Comparison of ENCODE assay signal across 8 mouse cellular contexts in genomic region chr4:134246719-134247258, GRCm38 (mm10). TPM values are rescaled to one million over a fixed set of nuclear protein-coding genes. Genes with fewer than 3 reads are reported as not detected.
DNase-seq lines count a peak whose midpoint lies in the region; ATAC-seq lines count a peak whose summit lies in the region.

TSS of gene Gm30191 (plus strand) at chr4:134246935.

- peak; percentile 28 for DNase-seq in kidney, adult 18-20 months
- DNase-seq in kidney, postnatal 14 days: no peak
- no peak for DNase-seq in embryonic facial prominence, embryonic 10.5 days (ENCODE audit: low spot score)
- DNase-seq in right cerebral cortex, adult 18-20 months: no peak
- DNase-seq in layer of hippocampus, adult 11-12 months (ENCODE audit: low spot score): no peak
- DNase-seq in frontal cortex, postnatal 10 days (ENCODE audit: low spot score in 2 of 2): no peak

- H3K36me3 ChIP-seq in embryonic facial prominence, embryonic 10.5 days (replicated peaks): peaks cover 15% of the 10 kb centered on the region
- H3K36me3 ChIP-seq in hindbrain, embryonic 13.5 days: no peaks in the 10 kb centered on the region
- 0 out of 2 replicates have a peak, but pooled peaks cover 5% of the 10 kb centered on the region for H3K36me3 ChIP-seq in midbrain, embryonic 12.5 days

- H3K4me2 ChIP-seq in hindbrain, embryonic 13.5 days: peak within 1 kb of the TSS; percentile 96
- peak within 1 kb of the TSS; percentile 70 for H3K4me2 ChIP-seq in midbrain, embryonic 12.5 days (replicated peaks)

- 77% methylated on average over 7 of the region's 7 CpGs for whole genome bisulfite sequencing in embryonic facial prominence, embryonic 10.5 days
- WGBS in hindbrain, embryonic 13.5 days: 79% methylated on average over 7 of the region's 7 CpGs
- WGBS in midbrain, embryonic 12.5 days: 78% methylated on average over 7 of the region's 7 CpGs

- H3K9ac ChIP-seq in hindbrain, embryonic 13.5 days: peak within 1 kb of the TSS; percentile 90
- H3K9ac ChIP-seq in midbrain, embryonic 12.5 days (replicated peaks): no peak within 1 kb of the TSS; the same call in 1 of the 2 replicates

- H3K9me3 ChIP-seq in embryonic facial prominence, embryonic 10.5 days: no peaks in the 10 kb centered on the region
- no peaks in the 10 kb centered on the region for H3K9me3 ChIP-seq in hindbrain, embryonic 13.5 days
- H3K9me3 ChIP-seq in midbrain, embryonic 12.5 days: no peaks in the 10 kb centered on the region

- peaks cover 58% of the 10 kb centered on the region for H3K27me3 ChIP-seq in embryonic facial prominence, embryonic 10.5 days (replicated peaks; ENCODE audit: low read depth, poor library complexity, severe bottlenecking)
- H3K27me3 ChIP-seq in hindbrain, embryonic 13.5 days: peaks cover 57% of the 10 kb centered on the region
- peaks cover 57% of the 10 kb centered on the region for H3K27me3 ChIP-seq in midbrain, embryonic 12.5 days

- no peak for ATAC-seq in hindbrain, embryonic 13.5 days (ENCODE audit: low FRiP score)
- no peak for ATAC-seq in midbrain, embryonic 12.5 days (ENCODE audit: low FRiP score, low read depth)

- peaks cover 66% of the 10 kb centered on the region for H3K4me1 ChIP-seq in embryonic facial prominence, embryonic 10.5 days
- H3K4me1 ChIP-seq in hindbrain, embryonic 13.5 days (replicated peaks): peaks cover 57% of the 10 kb centered on the region
- H3K4me1 ChIP-seq in midbrain, embryonic 12.5 days: peaks cover 46% of the 10 kb centered on the region

- H3K4me3 ChIP-seq in embryonic facial prominence, embryonic 10.5 days: peak within 1 kb of the TSS; percentile 76
- peak within 1 kb of the TSS; percentile 87 for H3K4me3 ChIP-seq in hindbrain, embryonic 13.5 days
- H3K4me3 ChIP-seq in midbrain, embryonic 12.5 days: peak within 1 kb of the TSS; percentile 66

- H3K27ac ChIP-seq in embryonic facial prominence, embryonic 10.5 days (replicated peaks): peak within 1 kb of the TSS; percentile 79
- H3K27ac ChIP-seq in hindbrain, embryonic 13.5 days: peak within 1 kb of the TSS; percentile 48; the same call in 1 of the 2 replicates
- no peak within 1 kb of the TSS for H3K27ac ChIP-seq in midbrain, embryonic 12.5 days (replicated peaks)

RNA-seq across cellular contexts. Expression of gene Gm30191, which starts in this region (rescaled TPM):
- polyA plus RNA-seq in embryonic facial prominence, embryonic 10.5 days (2016; fragmentation: Nextera tagmentation; extraction: Ambion mirVana): not detected in 2 replicates
- polyA plus RNA-seq in hindbrain, embryonic 13.5 days (2015; fragmentation: Nextera tagmentation; extraction: Ambion mirVana): 0.54 and 0.74 TPM in 2 replicates
- not detected in 2 replicates for polyA plus RNA-seq in midbrain, embryonic 12.5 days (2016; fragmentation: Nextera tagmentation; extraction: Ambion mirVana)
